Mouse (Mus musculus) heart, embryonic 16.5 days (tissue): ENCODE data around the gene BC049730. TPM values are rescaled to one million over a fixed set of nuclear protein-coding genes. Genes with fewer than 3 reads are reported as not detected.
"Not testable (repeated sequence)": the region's sequence is repeated elsewhere in the genome, so short reads cannot be mapped to it uniquely, and the experiment has no call there.

Source experiments
- ATAC-seq: fragments of 200-750 bp; cut with Nextera tagmentation; replicated peaks from 2 replicates; pipeline ENCODE4 v1.8.0; 2017; ENCODE audit warnings: moderate number of reproducible peaks; ENCODE audit not compliant: insufficient read depth, low FRiP score; ENCODE audit errors: extremely low read depth
- H3K27ac ChIP-seq: fragments of 300-500 bp; sonication (generic); 2 replicates; pipeline ENCODE4 v1.5.1; 2014; ENCODE audit warnings: mild to moderate bottlenecking, low read length, control low read depth, moderate library complexity
- H3K27me3 ChIP-seq: fragments of 300-500 bp; sonication (generic); 2 replicates; pipeline ENCODE4 v1.6.1; 2014; ENCODE audit warnings: low read length, mixed read lengths; ENCODE audit not compliant: control insufficient read depth, insufficient read depth
- H3K36me3 ChIP-seq: fragments of 300-500 bp; sonication (generic); 2 replicates; pipeline ENCODE4 v1.6.1; 2014; ENCODE audit not compliant: control insufficient read depth, insufficient read depth
- H3K4me1 ChIP-seq: fragments of 300-500 bp; sonication (generic); 2 replicates; pipeline ENCODE4 v1.6.1; 2014; ENCODE audit warnings: low read length, mixed read lengths; ENCODE audit not compliant: control insufficient read depth, insufficient read depth
- H3K4me2 ChIP-seq: fragments of 300-500 bp; sonication (generic); 2 replicates; pipeline ENCODE4 v1.6.1; 2014; ENCODE audit warnings: low read depth, mild to moderate bottlenecking, control low read depth, low read length
- H3K4me3 ChIP-seq: fragments of 300-500 bp; sonication (generic); 2 replicates; pipeline ENCODE4 v1.5.1; 2014; ENCODE audit warnings: mild to moderate bottlenecking, control low read depth, low read length
- H3K9ac ChIP-seq: fragments of 300-500 bp; sonication (generic); 2 replicates; pipeline ENCODE4 v1.6.1; 2014; ENCODE audit warnings: low read length, control low read depth
- H3K9me3 ChIP-seq: fragments of 300-500 bp; sonication (generic); replicated peaks from 2 replicates; pipeline ENCODE4 v1.6.1; 2016; ENCODE audit warnings: low read length; ENCODE audit not compliant: control insufficient read depth
- WGBS: fragments of 180-500 bp; shearing (Covaris S2); extraction: QIAGEN DNeasy Blood & Tissue Kit; methylation state at CpG from one replicate; pipeline ENCODE4 v1.1.7; 2014; 5-methylcytosine and 5-hydroxymethylcytosine counted together
- polyA plus RNA-seq: library from polyadenylated mRNA; unstranded; fragments of >200 nt; fragmentation: Nextera tagmentation; extraction: Ambion mirVana; gene quantifications from 2 replicates; pipeline ENCODE4 v1.2.1, GENCODE M21; 2015

BC049730 gene
- not detected in 2 replicates for polyA plus RNA-seq

DNA sequence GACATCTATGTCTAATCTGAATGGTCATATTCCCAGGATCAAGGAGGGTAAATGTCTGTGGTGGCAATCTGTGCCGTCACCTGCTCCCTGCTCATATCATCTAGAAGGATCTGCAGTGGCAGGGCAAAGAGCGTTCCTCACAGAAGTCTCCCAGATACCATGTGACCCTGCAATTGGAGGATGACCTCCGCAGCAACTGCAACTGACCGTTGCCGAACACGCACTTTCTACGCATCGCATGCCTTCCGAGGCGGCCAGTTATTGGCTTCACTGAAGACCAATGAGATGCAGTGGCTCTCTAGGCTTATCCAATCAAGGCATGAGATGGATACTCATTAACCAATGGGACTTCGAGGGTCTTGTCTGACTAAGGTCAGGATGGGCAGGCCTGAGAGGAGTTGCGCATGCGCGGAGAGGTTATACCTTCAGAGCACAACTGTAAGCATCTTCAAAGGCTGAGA is at the start of gene BC049730:
BC049730 (plus strand) TSS at position 411 of the 461 bp plus-strand sequence.
- no peak within 1 kb of the TSS for H3K9ac ChIP-seq
- no peaks in the 10 kb centered on the region for H3K36me3 ChIP-seq
- no peaks in the 10 kb centered on the region for H3K4me1 ChIP-seq
- no peaks in the 10 kb centered on the region; the same call in 1 of the 2 replicates for H3K27me3 ChIP-seq
- 87% methylated on average over 14 of the region's 14 CpGs for WGBS
- ATAC-seq: no peak
- H3K4me3 ChIP-seq: no peak within 1 kb of the TSS
- H3K9me3 ChIP-seq: no peaks in the 10 kb centered on the region
- H3K27ac ChIP-seq: no peak within 1 kb of the TSS
- no peak within 1 kb of the TSS for H3K4me2 ChIP-seq

DNA sequence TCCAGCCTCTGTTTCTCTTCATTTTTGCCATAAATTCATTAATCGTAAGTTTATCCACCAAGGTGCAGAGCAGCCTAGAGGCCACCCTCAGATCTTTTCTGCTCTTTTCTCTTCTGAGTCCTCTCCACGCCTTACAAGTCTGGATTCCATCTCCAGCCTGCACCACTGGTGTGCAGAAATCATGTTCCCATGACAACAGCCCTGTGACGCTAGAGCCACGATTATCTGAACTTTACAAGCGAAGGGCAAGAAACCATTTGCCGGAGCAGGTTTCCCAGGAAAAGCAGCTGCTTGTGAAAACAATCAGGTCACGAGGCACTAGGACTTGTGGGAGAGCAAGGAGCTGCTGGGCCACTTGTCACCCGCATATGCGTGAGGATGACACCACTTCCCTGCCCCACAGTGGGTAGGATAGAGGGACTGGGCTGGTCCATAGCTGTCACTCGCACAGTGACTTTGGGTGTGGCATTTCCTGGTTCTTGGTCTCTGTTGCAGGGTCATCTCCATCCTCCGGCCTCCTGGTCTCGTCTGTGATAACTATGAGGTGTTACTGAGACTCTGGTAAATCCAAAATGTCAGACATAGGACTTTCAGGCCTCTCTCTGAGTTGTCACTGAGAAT is 49.2 kb upstream of the BC049730 start:
- Histone ChIP-seq H3K27ac (no peak overlapping the region), H3K27me3 (no peaks in the 10 kb centered on the region), H3K4me3 (no peak overlapping the region), H3K36me3 (no peaks in the 10 kb centered on the region), H3K9me3 (no peaks in the 10 kb centered on the region), H3K4me2 (no peak overlapping the region), H3K9ac (no peak overlapping the region), H3K4me1 (no peaks in the 10 kb centered on the region)
- no peak for ATAC-seq
- 53% methylated on average over 12 of the region's 12 CpGs for WGBS

DNA sequence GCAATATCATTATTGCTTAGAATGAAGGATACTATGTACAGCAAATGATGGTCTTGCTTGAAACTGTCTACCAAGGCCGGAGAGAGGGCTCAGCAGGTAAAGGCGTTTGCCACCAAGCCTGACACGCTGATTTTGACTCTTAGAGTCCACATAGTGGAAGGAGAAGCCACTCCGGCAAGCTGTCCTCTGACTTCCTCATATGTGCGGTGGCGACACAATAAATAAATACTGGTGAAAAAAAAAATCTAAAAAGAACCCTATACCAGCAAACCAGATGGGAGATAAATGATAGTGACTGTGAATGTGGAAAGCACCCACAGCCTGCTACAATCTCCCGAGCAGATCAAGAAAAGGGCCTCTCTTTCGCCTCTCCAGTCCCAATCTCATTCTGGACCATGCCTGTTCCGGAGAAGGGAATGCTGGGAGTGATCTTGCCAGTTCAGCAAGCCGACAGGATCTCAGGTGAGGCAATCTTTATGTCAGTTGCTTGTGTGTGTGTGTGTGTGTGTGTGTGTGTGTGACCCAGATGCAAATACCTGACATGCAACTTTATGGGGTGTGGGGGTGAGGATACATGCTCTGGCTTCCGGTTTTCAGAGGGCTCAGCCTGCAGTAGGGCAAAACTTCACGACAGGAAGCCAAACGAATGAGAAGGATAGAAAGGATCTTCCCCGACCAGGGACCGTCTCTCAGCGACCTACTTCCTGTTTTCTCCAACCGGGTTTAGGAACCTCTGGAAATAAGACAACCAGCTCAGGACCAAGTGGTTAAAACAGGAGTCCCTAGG is 47.7 kb upstream of the BC049730 start:
- H3K4me2 ChIP-seq: no peak overlapping the region
- no peak overlapping the region for H3K4me3 ChIP-seq
- no peak; the same call in 1 of the 2 replicates for ATAC-seq
- no peaks in the 10 kb centered on the region; the same call in 1 of the 2 replicates for H3K27me3 ChIP-seq
- WGBS: 52% methylated on average over 17 of the region's 17 CpGs
- H3K4me1 ChIP-seq: no peaks in the 10 kb centered on the region
- H3K9ac ChIP-seq: no peak overlapping the region
- no peaks in the 10 kb centered on the region for H3K9me3 ChIP-seq
- no peaks in the 10 kb centered on the region for H3K36me3 ChIP-seq
- no peak overlapping the region for H3K27ac ChIP-seq

DNA sequence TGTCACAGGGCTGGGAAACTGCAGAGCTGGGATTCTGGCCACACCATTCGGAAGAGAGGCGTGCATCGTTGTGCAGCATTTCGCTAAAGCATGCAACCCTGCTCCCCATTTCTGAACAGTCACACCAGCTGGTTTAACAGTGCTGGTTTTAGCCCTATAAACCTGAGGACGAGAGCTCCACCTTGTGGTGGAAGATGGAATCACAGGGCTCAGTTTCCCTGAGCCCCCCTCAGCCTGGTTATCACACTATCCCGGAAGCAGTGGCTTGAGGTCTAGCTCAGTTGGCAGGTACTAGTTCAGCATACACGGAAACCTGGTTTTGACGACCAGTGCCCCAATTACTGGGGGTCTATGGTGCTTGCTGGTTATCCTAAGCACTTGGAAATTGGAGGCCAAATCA is 46.5 kb upstream of the BC049730 start:
- no peak overlapping the region for H3K4me2 ChIP-seq
- no peak overlapping the region for H3K27ac ChIP-seq
- ATAC-seq: peak; percentile 67; the same call in 1 of the 2 replicates
- no peaks in the 10 kb centered on the region for H3K9me3 ChIP-seq
- H3K27me3 ChIP-seq: no peaks in the 10 kb centered on the region; the same call in 1 of the 2 replicates
- H3K4me3 ChIP-seq: no peak overlapping the region
- H3K9ac ChIP-seq: no peak overlapping the region
- no peaks in the 10 kb centered on the region for H3K4me1 ChIP-seq
- H3K36me3 ChIP-seq: no peaks in the 10 kb centered on the region
- 11% methylated on average over 8 of the region's 8 CpGs for WGBS

DNA sequence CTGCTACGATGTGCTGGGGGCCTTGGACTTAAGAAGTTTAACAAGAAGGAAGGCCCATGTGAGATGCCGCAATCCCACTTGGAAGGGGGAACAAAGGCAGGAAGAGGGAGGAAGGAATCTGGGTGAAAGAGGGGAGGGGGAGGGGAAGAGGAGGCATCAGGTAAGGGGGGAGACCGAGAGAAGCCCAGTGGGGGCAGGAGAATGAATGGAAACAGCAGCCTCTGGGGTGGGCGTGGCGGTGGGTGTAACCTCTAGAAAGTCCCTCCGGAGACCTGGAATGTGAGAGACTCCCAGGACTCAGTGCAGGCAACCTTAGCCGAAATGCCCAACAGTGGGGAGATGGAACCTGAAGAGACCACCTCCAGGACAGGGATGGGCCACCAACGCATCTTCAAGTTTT is 44.7 kb upstream of the BC049730 start:
- no peak overlapping the region for H3K4me3 ChIP-seq
- H3K36me3 ChIP-seq: no peaks in the 10 kb centered on the region
- H3K27ac ChIP-seq: no peak overlapping the region
- no peaks in the 10 kb centered on the region; the same call in 1 of the 2 replicates for H3K27me3 ChIP-seq
- no peaks in the 10 kb centered on the region for H3K4me1 ChIP-seq
- 48% methylated on average over 8 of the region's 8 CpGs for WGBS
- H3K9ac ChIP-seq: no peak overlapping the region
- ATAC-seq: no peak
- no peaks in the 10 kb centered on the region for H3K9me3 ChIP-seq
- no peak overlapping the region for H3K4me2 ChIP-seq

DNA sequence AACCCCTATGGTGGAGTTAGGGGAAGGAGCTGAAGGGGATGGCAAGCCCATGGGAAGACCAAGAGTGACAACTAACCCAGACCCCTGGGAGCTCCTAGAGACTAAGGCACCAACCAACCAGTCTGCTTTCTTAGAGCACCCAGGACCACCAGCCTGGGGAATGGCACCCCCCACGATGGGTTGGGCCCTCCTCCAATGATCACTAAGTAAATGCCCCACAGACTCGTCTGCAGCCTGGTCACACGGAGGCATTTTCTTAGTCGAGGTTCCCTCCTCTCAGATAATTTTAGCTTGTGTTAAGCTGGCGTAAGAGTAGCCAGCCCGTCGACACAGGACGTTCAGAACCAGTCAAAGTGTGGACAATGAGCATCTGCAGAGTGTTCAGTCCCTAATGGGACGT is 44.1 kb upstream of the BC049730 start:
- H3K27ac ChIP-seq: no peak overlapping the region
- 49% methylated on average over 9 of the region's 9 CpGs for WGBS
- H3K4me1 ChIP-seq: no peaks in the 10 kb centered on the region
- H3K4me3 ChIP-seq: no peak overlapping the region
- H3K36me3 ChIP-seq: no peaks in the 10 kb centered on the region
- no peak for ATAC-seq
- H3K27me3 ChIP-seq: no peaks in the 10 kb centered on the region; the same call in 1 of the 2 replicates
- no peak overlapping the region for H3K4me2 ChIP-seq
- no peaks in the 10 kb centered on the region for H3K9me3 ChIP-seq
- H3K9ac ChIP-seq: no peak overlapping the region

DNA sequence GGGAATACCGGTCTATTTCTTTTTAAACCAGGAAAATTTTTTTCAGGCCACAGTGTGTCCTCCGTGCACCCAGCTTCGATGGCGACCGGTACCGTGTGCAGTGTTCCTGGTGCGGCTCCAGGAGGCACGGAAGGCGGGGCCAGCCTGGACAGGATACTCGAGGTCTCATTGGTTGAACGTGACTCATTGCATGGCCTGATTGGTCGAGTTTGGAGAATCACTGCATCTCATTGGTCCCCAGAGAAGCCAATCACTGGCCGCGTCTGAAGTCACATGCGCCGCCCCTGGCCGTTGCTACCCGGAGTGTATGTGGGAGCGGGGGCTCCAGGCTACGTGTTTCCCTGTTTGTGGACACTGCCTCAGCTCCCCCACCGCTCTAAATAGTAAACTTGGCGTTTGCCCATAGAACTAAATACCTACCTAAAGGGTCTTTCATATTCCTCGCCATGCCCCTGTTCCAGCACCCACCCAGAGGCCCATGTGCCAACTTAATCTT is 37.0 kb upstream of the BC049730 start:
- H3K4me3 ChIP-seq: no peak overlapping the region
- H3K36me3 ChIP-seq: no peaks in the 10 kb centered on the region
- ATAC-seq: no peak
- 86% methylated on average over 23 of the region's 23 CpGs for WGBS
- H3K9ac ChIP-seq: no peak overlapping the region
- H3K27ac ChIP-seq: no peak overlapping the region
- H3K4me1 ChIP-seq: no peaks in the 10 kb centered on the region
- no peak overlapping the region for H3K4me2 ChIP-seq
- no peaks in the 10 kb centered on the region for H3K9me3 ChIP-seq
- H3K27me3 ChIP-seq: 0 out of 2 replicates have a peak, but pooled peaks cover 4% of the 10 kb centered on the region

DNA sequence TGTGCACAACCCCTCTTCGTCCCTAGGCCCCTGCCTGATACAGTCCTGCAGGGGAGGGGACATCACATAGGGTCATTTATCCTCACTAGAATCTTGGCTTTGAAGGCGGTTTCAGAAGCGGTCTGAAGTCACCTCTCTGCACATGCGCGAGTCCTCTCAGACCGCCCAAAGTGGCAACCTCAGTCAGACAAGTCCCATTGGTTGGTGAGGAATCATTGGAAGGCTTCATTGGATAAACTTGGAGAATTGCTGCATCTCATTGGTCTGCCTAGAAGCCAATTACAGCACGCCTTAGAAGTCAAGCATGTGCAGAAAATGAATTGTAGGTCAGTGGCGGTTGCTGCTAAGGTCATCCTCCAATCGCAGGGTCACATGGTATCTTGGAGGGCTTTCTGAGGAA is 32.5 kb upstream of the BC049730 start, which contains the start of gene Tex101:
Tex101 (minus strand) TSS at position 101 of the 400 bp plus-strand sequence.
- Histone ChIP-seq H3K9me3 (no peaks in the 10 kb centered on the region), H3K4me3 (no peak within 1 kb of the TSS), H3K36me3 (no peaks in the 10 kb centered on the region), H3K9ac (no peak within 1 kb of the TSS), H3K4me2 (no peak within 1 kb of the TSS), H3K27ac (no peak within 1 kb of the TSS), H3K27me3 (no peaks in the 10 kb centered on the region), H3K4me1 (no peaks in the 10 kb centered on the region)
- WGBS: 77% methylated on average over 9 of the region's 9 CpGs
- no peak for ATAC-seq

DNA sequence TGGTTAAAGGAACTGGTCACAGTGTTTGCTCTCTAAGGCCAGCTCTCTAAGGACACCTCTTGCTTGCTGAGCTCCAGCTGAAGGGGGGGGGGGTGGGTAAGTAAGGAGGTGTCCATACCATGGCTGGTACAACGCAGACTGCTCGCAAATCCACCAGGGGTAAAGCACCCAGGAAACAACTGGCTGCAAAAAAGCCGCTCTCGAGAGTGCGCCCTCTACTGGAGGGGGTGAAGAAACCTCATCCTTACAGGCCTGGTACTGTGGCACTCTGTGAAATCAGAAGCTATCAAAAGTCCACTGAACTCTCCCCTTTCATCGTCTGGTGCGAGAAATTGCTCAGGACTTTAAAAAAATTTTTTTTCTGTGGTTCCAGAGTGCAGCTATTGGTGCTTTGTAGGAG is 24.9 kb upstream of the BC049730 start:
- H3K4me1 ChIP-seq, H3K9me3 ChIP-seq, H3K9ac ChIP-seq, H3K4me3 ChIP-seq, ATAC-seq, H3K27ac ChIP-seq, H3K4me2 ChIP-seq, H3K27me3 ChIP-seq, H3K36me3 ChIP-seq: not testable (repeated sequence)
- 65% methylated on average over 7 of the region's 7 CpGs for WGBS
